Mouse (Mus musculus) bone marrow macrophage, adult 2 months (primary cell): Measurements from ENCODE around the gene Mars. TPM values are rescaled to one million over a fixed set of nuclear protein-coding genes. Genes with fewer than 3 reads are reported as not detected.

Experiments used
- H3K27ac ChIP-seq: 2 replicates; pipeline ENCODE4 v1.5.1; 2012; ENCODE audit warnings: low read depth, low read length; ENCODE audit not compliant: insufficient read depth
- H3K4me1 ChIP-seq: 2 replicates; pipeline ENCODE4 v1.6.1; 2012; ENCODE audit warnings: low read length; ENCODE audit not compliant: control insufficient read depth, insufficient read depth
- H3K4me3 ChIP-seq: 2 replicates; pipeline ENCODE4 v1.5.1; 2012; ENCODE audit warnings: mild to moderate bottlenecking, low read length, moderate library complexity; ENCODE audit not compliant: insufficient read depth
- CTCF ChIP-seq: IDR thresholded peaks from 2 replicates; pipeline ENCODE4 v1.5.1; 2012; ENCODE audit warnings: low read depth, mild to moderate bottlenecking, low read length, moderate library complexity
- POLR2A ChIP-seq: IDR thresholded peaks from 2 replicates; pipeline ENCODE4 v1.6.1; 2012; ENCODE audit warnings: mild to moderate bottlenecking, low read depth, low read length, borderline replicate concordance
- polyA plus RNA-seq: library from polyadenylated mRNA; stranded (reverse); fragments of >200 nt; gene quantifications from 2 replicates; pipeline ENCODE4 v1.2.4, GENCODE M21; 2012; ENCODE audit not compliant: missing spikeins, insufficient read depth, insufficient read length

Mars gene
- polyA plus RNA-seq, 1 experiment: 34.9 TPM

DNA sequence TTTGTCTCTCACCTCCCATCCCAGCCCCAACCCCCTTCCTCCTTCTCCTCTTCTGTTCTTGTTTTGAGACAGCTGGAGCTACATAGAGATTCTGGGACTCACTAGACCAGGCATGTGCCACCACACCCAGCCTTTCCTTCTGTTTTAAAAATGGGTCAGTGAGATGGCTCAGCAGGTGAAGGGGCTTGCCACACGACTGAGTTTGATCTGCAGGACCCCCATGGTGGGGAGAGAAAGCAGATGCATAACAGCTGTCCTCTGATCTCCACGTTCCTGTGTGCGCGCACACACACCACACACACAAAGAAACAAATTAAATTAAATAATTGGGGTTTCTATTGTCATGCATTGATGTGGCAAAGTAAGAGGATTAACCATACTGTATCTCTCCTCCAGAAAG is 46.6 kb downstream of the Mars start:
- H3K27ac ChIP-seq: no peak overlapping the region
- H3K4me1 ChIP-seq: peaks cover 5% of the 10 kb centered on the region
- TF ChIP-seq CTCF (no peak), POLR2A (no peak)
- no peak overlapping the region for H3K4me3 ChIP-seq

DNA sequence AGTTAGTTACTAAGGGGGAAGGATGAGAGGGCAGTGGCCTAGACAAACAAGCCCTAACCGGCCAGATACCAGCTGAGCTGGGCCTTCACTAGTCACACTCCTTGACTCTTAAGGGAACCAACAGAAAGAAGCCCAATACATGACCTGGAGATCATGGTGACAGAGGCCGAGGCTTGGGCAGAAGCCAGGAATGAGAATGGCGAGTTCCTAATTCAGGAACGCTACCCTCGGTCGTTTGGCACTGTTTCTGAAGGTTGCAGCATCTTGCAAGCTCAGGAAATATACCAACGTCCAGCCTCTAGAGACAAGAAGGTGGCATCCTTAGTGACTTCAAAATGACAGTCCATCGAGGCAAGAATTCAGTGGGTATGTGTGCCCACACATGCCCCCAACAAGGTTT is 47.2 kb downstream of the Mars start:
- Histone ChIP-seq H3K27ac (no peak overlapping the region), H3K4me1 (peaks cover 5% of the 10 kb centered on the region), H3K4me3 (no peak overlapping the region)
- TF ChIP-seq POLR2A (no peak), CTCF (no peak)

GRCm38 (mm10) chr10:127263631-127264030 is 48.0 kb downstream of the Mars start:
- H3K4me3 ChIP-seq: no peak overlapping the region
- TF ChIP-seq POLR2A (no peak), CTCF (no peak)
- H3K27ac ChIP-seq: no peak overlapping the region
- H3K4me1 ChIP-seq: peaks cover 8% of the 10 kb centered on the region

- Histone ChIP-seq H3K27ac (no peak within 1 kb of the TSS), H3K4me3 (peak within 1 kb of the TSS; percentile 57), H3K4me1 (peaks cover 13% of the 10 kb centered on the region)
- no peak for TF ChIP-seq CTCF
- TF ChIP-seq POLR2A: no peak
These were observed 48.8 kb downstream of the Mars start, which contains the start of gene Kif5a for GRCm38 (mm10) chr10:127262548-127263398. TSS of gene Kif5a (minus strand) at chr10:127263348.

DNA sequence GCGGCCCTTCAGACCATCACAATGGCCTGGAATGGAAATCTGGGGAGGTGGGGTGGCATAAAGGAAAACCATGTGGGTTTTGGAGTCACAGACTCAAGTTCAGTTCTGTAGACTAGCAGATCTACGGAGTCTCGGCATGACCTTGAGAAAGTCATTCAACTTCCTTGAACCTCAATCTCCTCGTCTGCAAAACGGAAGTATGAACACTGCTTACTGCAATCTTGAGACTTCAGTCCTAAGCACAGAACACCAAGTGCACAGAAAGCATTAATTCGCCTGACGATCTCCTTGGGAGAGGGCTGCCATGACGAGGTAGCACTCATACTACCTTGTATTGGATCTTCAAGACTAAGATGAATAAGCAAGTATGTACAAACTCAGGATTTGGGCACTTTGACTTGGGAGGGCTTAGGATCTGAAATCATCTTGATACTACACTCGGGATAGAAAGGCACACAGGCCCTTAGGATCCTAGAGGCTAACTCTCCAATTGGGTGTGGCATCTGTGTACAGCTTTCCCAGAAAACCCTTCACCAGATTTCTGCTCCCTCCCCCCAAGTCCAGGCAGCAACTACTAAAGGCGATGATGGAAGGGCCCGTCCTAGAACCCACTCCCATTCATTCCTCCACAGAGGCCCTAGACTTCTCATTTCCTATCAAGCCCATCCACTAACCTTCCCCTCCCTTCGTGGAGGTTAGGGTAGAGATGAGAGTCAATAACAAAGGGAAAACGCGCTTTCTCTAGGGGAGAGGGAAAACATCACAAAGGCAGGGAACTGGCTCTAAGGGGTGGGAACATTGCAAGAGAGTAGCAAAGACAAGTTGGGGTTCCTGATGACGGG is 49.7 kb downstream of the Mars start:
- H3K4me1 ChIP-seq: peaks cover 8% of the 10 kb centered on the region
- TF ChIP-seq POLR2A: no peak
- no peak for TF ChIP-seq CTCF
- H3K4me3 ChIP-seq: no peak overlapping the region
- no peak overlapping the region for H3K27ac ChIP-seq

- Histone ChIP-seq H3K27ac (no peak overlapping the region), H3K4me1 (peaks cover 8% of the 10 kb centered on the region), H3K4me3 (no peak overlapping the region)
- TF ChIP-seq CTCF: no peak
- TF ChIP-seq POLR2A: no peak
These were observed 53.1 kb downstream of the Mars start for GRCm38 (mm10) chr10:127258489-127258888.

DNA sequence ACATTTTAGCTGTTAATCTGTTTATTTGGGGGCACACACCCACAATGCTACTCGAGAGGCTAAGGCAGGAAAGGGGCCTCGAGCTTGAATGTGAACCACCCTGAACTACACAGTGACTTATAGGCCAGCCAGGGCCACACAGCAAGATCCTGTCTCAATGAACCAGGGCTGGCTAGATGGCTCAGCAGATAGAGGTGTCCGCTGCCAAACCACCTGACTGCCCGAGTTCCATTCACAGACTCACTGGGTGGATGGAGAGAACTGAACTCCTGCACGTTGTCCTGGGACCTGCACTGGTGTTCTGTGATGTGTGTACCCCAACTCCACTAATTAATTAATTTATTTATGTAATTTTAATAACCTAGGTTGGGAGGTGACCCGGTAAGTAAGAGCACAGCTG is 53.8 kb downstream of the Mars start:
- H3K4me1 ChIP-seq: peaks cover 8% of the 10 kb centered on the region
- H3K4me3 ChIP-seq: no peak overlapping the region
- no peak overlapping the region for H3K27ac ChIP-seq
- no peak for TF ChIP-seq POLR2A
- no peak for TF ChIP-seq CTCF

DNA sequence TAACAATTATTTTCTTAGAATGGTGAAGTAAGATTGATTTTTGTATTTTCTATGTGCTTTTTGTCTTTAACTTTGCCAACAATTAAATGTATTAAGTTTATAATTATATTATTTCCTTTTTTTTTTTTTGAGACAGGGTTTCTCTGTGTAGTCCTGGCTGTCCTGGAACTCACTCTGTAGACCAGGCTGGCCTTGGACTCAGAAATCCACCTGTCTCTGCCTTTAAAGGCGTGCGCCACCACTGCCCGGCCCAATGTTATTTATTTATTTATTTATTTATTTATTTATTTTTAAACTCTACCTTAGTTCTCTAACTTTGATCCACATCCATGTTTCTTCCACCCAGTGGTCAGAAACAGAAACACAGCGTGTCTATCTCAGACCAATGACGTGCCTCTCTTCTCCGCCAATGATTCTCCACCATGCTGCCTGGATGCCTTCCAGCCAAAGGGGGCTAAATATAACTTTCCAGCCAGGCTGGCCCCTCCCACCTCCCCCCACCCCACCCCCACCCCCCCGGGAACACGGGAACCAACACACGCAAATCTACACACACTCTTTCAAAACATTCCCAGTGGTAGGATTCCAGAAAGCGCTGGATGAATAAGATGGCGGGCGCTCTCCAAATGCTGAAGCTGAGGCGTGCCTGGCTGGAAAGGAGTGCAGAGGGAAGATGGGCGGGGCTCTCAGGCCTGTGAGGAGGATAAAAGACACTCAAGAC is 55.8 kb downstream of the Mars start:
- H3K4me1 ChIP-seq: peaks cover 8% of the 10 kb centered on the region
- TF ChIP-seq POLR2A (no peak), CTCF (no peak)
- no peak overlapping the region for H3K4me3 ChIP-seq
- H3K27ac ChIP-seq: no peak overlapping the region

DNA sequence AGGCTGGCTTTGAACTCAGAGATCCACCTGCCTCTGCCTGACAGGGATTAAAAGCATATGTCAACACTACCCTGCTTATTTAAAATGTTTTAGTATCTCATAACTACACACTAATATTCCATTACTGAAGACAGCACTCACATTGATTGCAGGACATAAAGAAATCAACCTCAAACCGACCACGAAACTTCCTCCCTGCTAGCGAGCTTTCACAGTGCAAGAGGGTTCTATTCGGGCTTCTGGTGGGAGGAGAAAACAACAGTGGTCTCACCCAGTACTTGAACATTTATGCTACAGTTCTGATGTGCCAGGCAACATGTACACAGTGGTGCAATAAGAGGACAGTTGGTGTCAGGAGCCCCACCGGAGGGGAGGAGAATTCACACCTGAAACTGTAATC is 60.8 kb downstream of the Mars start:
- H3K4me1 ChIP-seq: no peaks in the 10 kb centered on the region
- TF ChIP-seq CTCF: no peak
- no peak overlapping the region for H3K27ac ChIP-seq
- no peak overlapping the region for H3K4me3 ChIP-seq

Other genes starting within 250 kb of the Mars start
- 161 and 187 TPM in 2 replicates for gene Cdk4, start 248.3 kb downstream of the Mars start, polyA plus RNA-seq
- gene Tspan31, start 241.5 kb downstream of the Mars start, polyA plus RNA-seq: 116 and 126 TPM in 2 replicates
- gene Agap2, start 236.5 kb downstream of the Mars start, polyA plus RNA-seq: 0.85 and 2.0 TPM in 2 replicates
- 164 and 167 TPM in 2 replicates for gene Os9, start 190.7 kb downstream of the Mars start, polyA plus RNA-seq
- 42.2 and 50.6 TPM in 2 replicates for gene B4galnt1, start 146.6 kb downstream of the Mars start, polyA plus RNA-seq
- gene Slc26a10, start 131.1 kb downstream of the Mars start, polyA plus RNA-seq: not detected in 2 replicates
- 1.3 TPM in 1 of 2 replicates, not detected in the other for gene Arhgef25, start 121.7 kb downstream of the Mars start, polyA plus RNA-seq
- 60.1 and 68.7 TPM in 2 replicates for gene Dtx3, start 116.1 kb downstream of the Mars start, polyA plus RNA-seq
- gene Pip4k2c, start 100.2 kb downstream of the Mars start, polyA plus RNA-seq: 34.5 and 35.0 TPM in 2 replicates
- 2.3 and 2.5 TPM in 2 replicates for gene Kif5a, start 48.4 kb downstream of the Mars start, polyA plus RNA-seq
- gene Dctn2, start 45.4 kb downstream of the Mars start, polyA plus RNA-seq: 119 and 121 TPM in 2 replicates
- gene Mbd6, start 22.8 kb downstream of the Mars start, polyA plus RNA-seq: 45.8 and 53.4 TPM in 2 replicates
- gene Arhgap9, start 10.2 kb upstream of the Mars start, polyA plus RNA-seq: 131 and 146 TPM in 2 replicates
- gene Gli1, start 30.2 kb upstream of the Mars start, polyA plus RNA-seq: not detected in 2 replicates
- not detected in 2 replicates for gene Inhbe, start 42.6 kb upstream of the Mars start, polyA plus RNA-seq
- gene Inhbc, start 58.6 kb upstream of the Mars start, polyA plus RNA-seq: not detected in 2 replicates
- 134 and 144 TPM in 2 replicates for gene R3hdm2, start 68.5 kb upstream of the Mars start, polyA plus RNA-seq
- 1.5 and 2.7 TPM in 2 replicates for gene Stac3, start 189.9 kb upstream of the Mars start, polyA plus RNA-seq
- not detected in 2 replicates for gene Ndufa4l2, start 203.2 kb upstream of the Mars start, polyA plus RNA-seq
- gene Shmt2, start 210.7 kb upstream of the Mars start, polyA plus RNA-seq: 21.0 and 22.8 TPM in 2 replicates
- gene Nxph4, start 222.8 kb upstream of the Mars start, polyA plus RNA-seq: not detected in 2 replicates